Mouse (Mus musculus) fibroblast of lung, adult 2 months (primary cell): ENCODE results near the gene Traf3.

Experiments used
- DNase-seq: peaks from one replicate; pipeline ENCODE4 v3.0.0-alpha.2; 2011; ENCODE audit warnings: low read depth

The Traf3 gene

GRCm38 (mm10) chr12:111265212-111265611, 99.0 kb downstream of the Traf3 start:
- DNase-seq, result no peak

GRCm38 (mm10) chr12:111266592-111266991, 100.4 kb downstream of the Traf3 start:
- no peak for DNase-seq

- no peak for DNase-seq
These were observed 101.6 kb downstream of the Traf3 start for GRCm38 (mm10) chr12:111267673-111268325.

GRCm38 (mm10) chr12:111270629-111271277, 104.6 kb downstream of the Traf3 start, which contains the start of gene Amn:
TSS of gene Amn (plus strand) at chr12:111271095.
- DNase-seq, result no peak

- DNase-seq, result no peak
These were observed 105.2 kb downstream of the Traf3 start for GRCm38 (mm10) chr12:111271406-111271805.

GRCm38 (mm10) chr12:111271966-111272365, 105.8 kb downstream of the Traf3 start:
- DNase-seq, result no peak

DNA sequence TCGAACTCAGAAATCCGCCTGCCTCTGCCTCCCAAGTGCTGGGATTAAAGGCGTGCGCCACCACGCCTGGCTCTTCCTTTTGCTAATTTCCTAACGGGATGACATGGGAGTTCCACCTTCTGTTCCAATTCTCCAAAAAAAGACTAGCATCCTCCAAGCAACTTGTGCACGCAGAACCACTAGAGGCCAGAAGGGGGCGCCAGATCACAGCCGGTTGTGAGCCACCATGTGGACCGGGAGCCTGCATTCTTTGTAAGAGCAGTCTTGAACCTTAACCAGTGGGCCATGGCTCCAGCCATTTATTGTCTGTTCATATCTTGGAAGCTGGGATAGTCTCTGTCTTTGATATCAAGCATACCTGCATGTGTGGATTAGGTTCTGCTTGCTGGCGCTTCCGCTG, 106.2 kb downstream of the Traf3 start:
- peak; percentile 44 for DNase-seq

GRCm38 (mm10) chr12:111274006-111274405, 107.8 kb downstream of the Traf3 start:
- DNase-seq, result no peak

DNA sequence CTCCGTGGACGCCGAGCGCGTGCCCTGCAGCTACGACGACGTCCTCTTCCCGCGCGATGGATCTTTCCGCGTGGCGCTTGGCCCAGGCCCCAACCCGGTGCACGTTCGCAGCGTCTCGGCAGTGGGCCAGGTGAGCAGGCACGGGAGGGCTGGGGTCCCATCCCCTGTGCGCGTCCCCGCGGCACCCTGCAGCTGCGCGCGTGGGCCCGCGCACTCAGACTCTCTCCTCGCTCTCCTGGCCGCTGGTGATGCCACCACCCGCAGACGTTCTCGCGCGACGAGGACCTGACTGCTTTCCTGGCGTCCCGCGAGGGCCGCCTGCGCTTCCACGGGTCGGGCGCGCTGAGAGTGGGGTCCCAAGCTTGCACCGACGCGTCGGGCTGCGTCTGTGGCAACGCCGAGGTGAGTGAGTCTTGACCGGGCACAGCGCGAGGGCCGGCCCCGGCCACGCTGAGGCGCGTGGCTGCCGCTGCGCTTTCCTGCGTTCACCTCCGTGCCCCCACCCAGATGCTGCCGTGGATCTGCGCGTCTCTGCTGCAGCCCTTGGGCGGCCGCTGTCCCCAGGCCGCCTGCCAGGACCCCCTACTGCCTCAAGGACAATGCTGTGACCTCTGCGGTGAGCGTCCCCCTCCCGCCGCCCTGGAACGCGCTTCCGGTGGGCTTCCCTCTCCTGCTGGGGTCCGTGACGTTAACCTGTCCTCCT, 108.4 kb downstream of the Traf3 start:
- no peak for DNase-seq

- DNase-seq, result no peak
These were observed 109.1 kb downstream of the Traf3 start for GRCm38 (mm10) chr12:111275150-111275841.

DNA sequence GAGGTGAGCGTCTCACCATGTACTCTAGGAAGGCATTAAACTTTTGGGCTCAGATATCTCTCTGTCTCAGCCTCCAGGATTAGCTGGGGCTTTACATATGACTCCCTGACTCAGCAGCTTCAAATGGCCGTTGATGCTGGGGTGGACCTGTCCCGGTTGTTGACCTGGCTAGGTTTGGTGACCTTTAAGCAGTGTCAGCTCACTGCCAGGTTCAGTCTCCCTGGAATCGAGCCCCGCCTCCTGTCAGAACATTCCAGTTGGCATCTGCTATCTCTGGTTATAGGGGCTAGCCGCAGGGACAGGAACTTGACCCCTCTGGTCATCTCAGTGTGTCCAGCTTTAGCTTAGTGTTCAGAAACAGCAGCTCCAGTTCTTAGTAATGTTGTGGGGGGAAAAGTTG, 110.2 kb downstream of the Traf3 start:
- no peak for DNase-seq

DNA sequence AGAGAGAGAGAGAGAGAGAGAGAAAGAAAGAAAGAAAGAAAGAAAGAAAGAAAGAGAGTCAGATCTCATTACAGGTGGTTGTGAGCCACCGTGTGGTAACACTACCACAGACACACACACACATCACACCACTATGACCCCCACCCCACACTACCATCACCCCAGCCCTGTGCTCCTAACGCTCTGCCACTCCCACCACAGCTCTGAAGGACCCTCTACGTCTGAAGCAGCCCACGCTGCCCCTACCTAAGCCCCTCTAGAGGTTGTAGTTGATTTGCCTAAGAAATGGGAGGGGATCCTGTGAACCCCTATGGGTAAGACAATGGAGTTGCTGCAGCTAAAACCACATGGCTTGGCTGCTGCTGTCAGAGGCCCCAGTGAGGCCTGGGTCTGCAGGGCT, 117.4 kb downstream of the Traf3 start:
- DNase-seq, result no peak

DNA sequence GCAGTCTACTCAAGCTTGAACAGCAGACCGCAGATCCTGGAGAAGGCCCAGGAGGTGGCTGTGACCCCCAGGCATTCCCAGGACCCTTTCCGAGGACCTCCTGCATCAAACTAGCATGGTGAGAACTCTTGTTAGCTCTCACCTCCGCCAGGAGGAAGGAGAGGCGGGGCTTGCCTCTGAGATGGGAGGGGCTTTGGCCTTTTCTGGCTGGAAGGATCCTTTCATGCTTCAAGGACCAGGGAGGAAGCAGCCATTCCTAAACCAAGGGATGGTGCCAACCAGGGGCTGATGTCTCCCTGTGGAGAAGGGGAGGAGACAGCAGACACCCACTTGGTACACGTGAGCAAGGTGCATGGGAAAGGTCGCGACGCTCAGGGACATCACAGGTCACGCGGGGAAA, 118.4 kb downstream of the Traf3 start:
- no peak for DNase-seq

DNA sequence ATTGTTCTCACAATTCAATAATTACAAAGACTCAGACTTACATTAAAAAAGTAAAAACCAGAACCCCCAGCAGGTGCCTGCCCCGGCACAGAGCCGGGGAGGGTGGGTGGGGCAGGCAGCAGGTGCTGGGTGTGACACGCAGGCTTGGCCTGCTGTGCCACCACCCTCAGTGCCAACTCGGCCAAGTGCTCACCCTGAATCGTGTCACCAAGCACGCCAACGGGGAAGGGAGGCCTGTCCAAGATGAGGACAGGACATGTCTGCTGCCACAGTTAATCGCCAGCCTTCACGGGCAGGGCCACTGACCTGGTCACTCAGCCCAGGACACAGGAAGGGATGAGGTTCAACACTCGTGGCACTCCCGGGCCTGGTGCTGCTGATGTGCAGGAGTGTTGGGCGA, 126.9 kb downstream of the Traf3 start:
- no peak for DNase-seq

GRCm38 (mm10) chr12:111301322-111302017, 135.3 kb downstream of the Traf3 start:
- no peak for DNase-seq

GRCm38 (mm10) chr12:111302018-111302345, 135.8 kb downstream of the Traf3 start:
- no peak for DNase-seq

GRCm38 (mm10) chr12:111303702-111304337, 137.7 kb downstream of the Traf3 start:
- DNase-seq, result no peak

DNA sequence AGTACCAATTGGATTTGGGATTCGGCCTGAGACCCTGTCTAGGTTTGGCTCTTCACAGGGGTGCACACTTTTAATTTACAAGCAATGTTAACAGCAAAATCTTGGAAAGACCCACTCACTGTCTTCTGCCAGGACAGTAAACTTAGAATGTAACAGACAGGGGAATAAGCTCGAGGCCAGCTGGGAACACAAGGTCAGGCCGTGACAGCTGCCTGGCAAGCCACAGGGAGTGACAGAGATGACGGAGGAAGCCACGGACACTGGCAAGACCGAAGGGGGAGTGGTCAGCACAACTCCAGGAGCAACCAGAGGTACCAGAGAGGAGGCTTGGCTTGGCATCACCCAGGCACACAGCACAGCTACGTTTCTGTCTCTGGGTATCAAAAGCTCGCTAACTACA, 140.7 kb downstream of the Traf3 start:
- DNase-seq, result no peak

- no peak for DNase-seq
These were observed 143.1 kb downstream of the Traf3 start for GRCm38 (mm10) chr12:111309256-111309655.

GRCm38 (mm10) chr12:111309931-111310330, 143.8 kb downstream of the Traf3 start:
- no peak for DNase-seq

DNA sequence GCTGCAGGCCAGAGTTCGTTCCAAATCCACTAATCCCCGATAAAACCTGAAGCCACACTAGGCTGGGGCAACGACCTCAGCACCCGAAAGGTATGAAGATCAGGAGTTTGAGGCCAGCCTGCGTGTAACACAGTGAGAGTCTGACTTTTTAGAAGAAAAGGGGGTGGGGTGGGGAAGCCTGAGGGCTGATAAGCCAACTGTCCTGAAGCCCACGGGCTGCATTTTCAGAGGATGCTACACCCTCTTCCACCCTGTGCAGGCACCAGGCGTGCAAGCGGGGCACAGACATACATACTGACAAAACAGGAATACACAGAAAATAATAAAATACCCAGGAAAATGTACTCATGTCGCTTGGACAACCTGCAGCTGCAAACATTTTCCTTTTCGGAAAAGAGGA, 145.6 kb downstream of the Traf3 start:
- no peak for DNase-seq

DNA sequence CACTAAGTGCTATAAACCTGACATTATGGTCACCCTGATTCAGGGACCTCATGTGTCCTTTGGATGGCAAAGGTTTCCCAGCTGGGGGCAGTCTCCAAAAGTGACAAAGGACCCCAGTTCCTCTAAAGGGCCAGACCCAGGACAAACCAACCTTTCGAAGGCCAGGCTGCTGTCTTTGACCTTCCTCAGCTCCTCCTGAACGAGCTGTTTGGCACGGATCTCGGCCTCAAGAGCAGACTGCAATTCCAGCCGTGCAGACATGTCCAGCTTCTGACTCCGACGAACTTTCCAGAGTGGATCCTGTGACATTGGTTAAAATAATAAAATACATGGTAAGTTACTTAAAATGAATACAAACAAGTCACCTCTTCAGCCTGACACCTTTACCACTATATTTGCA, 148.1 kb downstream of the Traf3 start:
- DNase-seq, result no peak
